20 mouse cellular contexts compared by ENCODE assay signal in the genomic region with DNA sequence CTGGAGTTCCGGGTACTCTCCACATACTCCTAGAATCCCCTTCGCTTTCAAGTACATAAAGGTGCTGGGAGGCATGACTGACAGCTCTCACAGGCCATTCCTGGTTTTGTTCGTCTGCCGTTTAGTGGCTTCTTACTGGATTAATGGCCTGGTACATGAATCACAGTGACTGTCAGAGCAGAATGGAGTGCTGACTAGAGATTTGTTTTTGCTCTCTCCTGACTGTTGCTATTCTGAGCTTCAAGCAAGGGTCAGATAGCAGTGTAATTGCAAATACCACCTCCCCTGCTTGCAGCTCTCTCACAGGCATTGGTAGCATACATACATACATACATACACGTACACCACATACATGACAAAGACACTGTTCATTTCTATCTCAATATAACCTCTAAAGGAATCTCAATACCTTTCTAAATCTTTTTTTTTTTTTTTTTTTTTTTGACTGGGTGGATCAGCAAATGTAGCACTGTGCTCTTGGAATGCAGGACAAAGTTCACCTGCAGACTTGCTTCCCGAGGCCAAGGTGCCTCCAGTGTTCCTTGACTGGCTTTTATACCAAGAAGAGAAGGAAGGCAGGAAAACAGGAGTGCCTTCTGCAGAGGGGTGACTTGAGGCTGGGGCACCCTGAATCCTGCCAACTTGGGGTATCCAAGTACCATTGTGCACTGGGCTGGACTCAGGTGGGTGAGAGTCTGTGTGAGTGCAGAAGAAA. TPM values are rescaled to one million over a fixed set of nuclear protein-coding genes. Genes with fewer than 3 reads are reported as not detected.
DNase-seq lines count a peak whose midpoint lies in the region; ATAC-seq and TF ChIP-seq lines count a peak whose summit lies in the region.
"Had no signal": no experiment of that assay in that cellular context is flagged by ENCODE, and none has a peak within 500 bp of the region (broad histone marks: within the 10 kb centered on the region; RNA-seq: fewer than 3 reads in every experiment).

No protein-coding gene starts in this region.

- no peaks in the 10 kb centered on the region for H3K36me3 ChIP-seq in heart, embryonic 12.5 days
- H3K36me3 ChIP-seq in intestine, embryonic 16.5 days (ENCODE audit: control insufficient read depth, insufficient read depth, low read length), result no peaks in the 10 kb centered on the region
- H3K36me3 ChIP-seq: embryonic facial prominence, embryonic 15.5 days; forebrain, embryonic 10.5 days; hindbrain, embryonic 10.5 days; liver, embryonic 15.5 days had no signal

- H3K4me1 ChIP-seq in heart, embryonic 12.5 days (replicated peaks), result peaks cover 10% of the 10 kb centered on the region
- H3K4me1 ChIP-seq in intestine, embryonic 16.5 days (ENCODE audit: control insufficient read depth, insufficient read depth, low read length), result 0 out of 2 replicates have a peak, but pooled peaks cover 6% of the 10 kb centered on the region
- H3K4me1 ChIP-seq: embryonic facial prominence, embryonic 15.5 days; forebrain, embryonic 10.5 days; hindbrain, embryonic 10.5 days; liver, embryonic 15.5 days had no signal

- no peak overlapping the region for H3K4me2 ChIP-seq in heart, embryonic 12.5 days
- H3K4me2 ChIP-seq in intestine, embryonic 16.5 days (ENCODE audit: low read depth, low read length), result no peak overlapping the region
- H3K4me2 ChIP-seq: embryonic facial prominence, embryonic 15.5 days; liver, embryonic 15.5 days had no signal

- ATAC-seq in heart, embryonic 12.5 days (ENCODE audit: insufficient number of reproducible peaks, low FRiP score), result no peak
- ATAC-seq in intestine, embryonic 16.5 days, result peak; percentile 91
- ATAC-seq: lung, postnatal 0 days had no signal

- H3K27me3 ChIP-seq in heart, embryonic 12.5 days (replicated peaks), result no peaks in the 10 kb centered on the region
- no peaks in the 10 kb centered on the region for H3K27me3 ChIP-seq in intestine, embryonic 16.5 days (replicated peaks; ENCODE audit: control insufficient read depth, insufficient read depth, low read length)
- H3K27me3 ChIP-seq: embryonic facial prominence, embryonic 15.5 days had no signal

- no peak for TF ChIP-seq POLR2A in brain, embryonic 14.5 days (IDR thresholded peaks at IDR 0.05; ENCODE audit: borderline replicate concordance, extremely low read depth, insufficient read depth, insufficient read length, poor library complexity, severe bottlenecking)

- H3K9ac ChIP-seq in heart, embryonic 12.5 days, result no peak overlapping the region
- no peak overlapping the region for H3K9ac ChIP-seq in intestine, embryonic 16.5 days (ENCODE audit: low read depth, low read length)
- H3K9ac ChIP-seq: embryonic facial prominence, embryonic 15.5 days; liver, embryonic 15.5 days had no signal

- H3K27ac ChIP-seq in heart, embryonic 12.5 days (ENCODE audit: poor library complexity, severe bottlenecking), result peak overlapping the region; percentile 68
- peak overlapping the region; percentile 34 for H3K27ac ChIP-seq in intestine, embryonic 16.5 days (ENCODE audit: low read length)
- H3K27ac ChIP-seq: embryonic facial prominence, embryonic 15.5 days; forebrain, embryonic 10.5 days; hindbrain, embryonic 10.5 days; liver, embryonic 15.5 days had no signal

- H3K9me3 ChIP-seq in heart, embryonic 12.5 days (replicated peaks), result no peaks in the 10 kb centered on the region
- no peaks in the 10 kb centered on the region for H3K9me3 ChIP-seq in intestine, embryonic 16.5 days (ENCODE audit: control insufficient read depth, low read length)
- H3K9me3 ChIP-seq: embryonic facial prominence, embryonic 15.5 days; forebrain, embryonic 10.5 days; hindbrain, embryonic 10.5 days; liver, embryonic 15.5 days had no signal

- TF ChIP-seq CTCF in brain, embryonic 14.5 days (IDR thresholded peaks at IDR 0.05; ENCODE audit: borderline replicate concordance, extremely low read depth, insufficient read depth, insufficient read length), result no peak

- WGBS in heart, embryonic 12.5 days, result 42% methylated on average over 6 of the region's 6 CpGs
- 67% methylated on average over 6 of the region's 6 CpGs for WGBS in intestine, embryonic 16.5 days

- no peak for DNase-seq in heart, postnatal 4 days
- peak; percentile 42 for DNase-seq in brain, embryonic 14.5 days (ENCODE audit: low read depth)
- peak; percentile 43 for DNase-seq in kidney, postnatal 14 days
- no peak for DNase-seq in B cell, adult 2 months
- no peak for DNase-seq in layer of hippocampus, adult 9-10 months (ENCODE audit: low spot score)
- DNase-seq: adrenal gland, postnatal 14 days; cerebellum, postnatal 10 days; embryo, embryonic 11 days; gastrocnemius, postnatal 14 days; midbrain, embryonic 14.5 days; retina, postnatal 1 day; right cerebral cortex, postnatal 4 days; thymus, postnatal 4 days had no signal

- H3K4me3 ChIP-seq in heart, embryonic 12.5 days, result no peak overlapping the region
- H3K4me3 ChIP-seq in intestine, embryonic 16.5 days (ENCODE audit: low read length), result no peak overlapping the region
- H3K4me3 ChIP-seq: embryonic facial prominence, embryonic 15.5 days; forebrain, embryonic 10.5 days; hindbrain, embryonic 10.5 days; liver, embryonic 15.5 days had no signal

RNA-seq across cellular contexts. Expression of gene Sepsecs, which starts 18.4 kb away (rescaled TPM):
- polyA plus RNA-seq in heart, embryonic 12.5 days (2016; fragmentation: Nextera tagmentation; extraction: Ambion mirVana), result 6.4 and 7.7 TPM in 2 replicates
- total RNA-seq in heart, postnatal 4 days (2021), result 10 to 100 TPM in 1 of 2 experiments, 1 to 10 TPM in 1; 9.9 to 10.0 TPM
- polyA plus RNA-seq in brain, embryonic 14.5 days (2012; rRNA removed), result 10.5 and 11.1 TPM in 2 replicates
- 11.9 and 12.9 TPM in 2 replicates for polyA plus RNA-seq in intestine, embryonic 16.5 days (2015; fragmentation: Nextera tagmentation; extraction: Ambion mirVana)

RNA-seq across cellular contexts. Expression of gene Pi4k2b, which starts 53.5 kb away (rescaled TPM):
- polyA plus RNA-seq in heart, embryonic 12.5 days (2016; fragmentation: Nextera tagmentation; extraction: Ambion mirVana), result 10.5 and 10.9 TPM in 2 replicates
- 1 to 10 TPM; 5.4 to 5.8 TPM for total RNA-seq in heart, postnatal 4 days (2021)
- 6.4 and 8.9 TPM in 2 replicates for polyA plus RNA-seq in brain, embryonic 14.5 days (2012; rRNA removed)
- 15.5 and 20.2 TPM in 2 replicates for polyA plus RNA-seq in intestine, embryonic 16.5 days (2015; fragmentation: Nextera tagmentation; extraction: Ambion mirVana)

Comparison
In these comparisons a context has a peak if more than half of its experiments do, and no peak if none do; other contexts are left out.
1. DNase-seq: peak in brain, embryonic 14.5 days (single experiment) and kidney, postnatal 14 days (single experiment); none in heart, postnatal 4 days (single experiment), B cell, adult 2 months (0 of 2) and layer of hippocampus, adult 9-10 months (single experiment).